Mouse (Mus musculus): Measurements from ENCODE around the gene Vopp1. TPM values are rescaled to one million over a fixed set of nuclear protein-coding genes. Genes with fewer than 3 reads are reported as not detected.
"Not testable (repeated sequence)": the region's sequence is repeated elsewhere in the genome, so short reads cannot be mapped to it uniquely, and the experiment has no call there.

Gene Vopp1
- polyA plus RNA-seq, 1 experiment: 18.4 TPM

GRCm38 (mm10) chr6:57803130-57803529 lies 21.8 kb downstream of the Vopp1 start:
- Histone ChIP-seq H3K4me3 (ENCODE audit: control insufficient read depth, insufficient read depth, low read length) (no peak overlapping the region), H3K36me3 (ENCODE audit: control insufficient read depth, insufficient read depth, low read length) (no peaks in the 10 kb centered on the region), H3K27me3 (ENCODE audit: control insufficient read depth, insufficient read depth, low read length) (no peaks in the 10 kb centered on the region), H3K27ac (ENCODE audit: control insufficient read depth, insufficient read depth, low read length) (no peak overlapping the region), H3K4me1 (replicated peaks; ENCODE audit: control insufficient read depth, insufficient read depth, low read length) (no peaks in the 10 kb centered on the region)
- WGBS: 88% methylated on average over 2 of the region's 2 CpGs
- TF ChIP-seq CTCF (IDR thresholded peaks at IDR 0.05; ENCODE audit: borderline replicate concordance, control insufficient read depth, extremely low read depth, insufficient read depth, low read length, poor library complexity): no peak
- no peak for TF ChIP-seq POLR2A (IDR thresholded peaks at IDR 0.05; ENCODE audit: control insufficient read depth, extremely low read depth, insufficient read depth, low read length, poor library complexity)
- no peak for DNase-seq

GRCm38 (mm10) chr6:57798986-57799385 lies 26.0 kb downstream of the Vopp1 start:
- TF ChIP-seq CTCF (IDR thresholded peaks at IDR 0.05; ENCODE audit: borderline replicate concordance, control insufficient read depth, extremely low read depth, insufficient read depth, low read length, poor library complexity) (no peak), POLR2A (IDR thresholded peaks at IDR 0.05; ENCODE audit: control insufficient read depth, extremely low read depth, insufficient read depth, low read length, poor library complexity) (no peak)
- no peaks in the 10 kb centered on the region for H3K27me3 ChIP-seq (ENCODE audit: control insufficient read depth, insufficient read depth, low read length)
- 91% methylated on average over 1 of the region's 1 CpGs for WGBS

GRCm38 (mm10) chr6:57796853-57797423 lies 28.0 kb downstream of the Vopp1 start:
- Histone ChIP-seq H3K36me3 (ENCODE audit: control insufficient read depth, insufficient read depth, low read length) (no peaks in the 10 kb centered on the region), H3K27ac (ENCODE audit: control insufficient read depth, insufficient read depth, low read length) (no peak overlapping the region), H3K4me1 (replicated peaks; ENCODE audit: control insufficient read depth, insufficient read depth, low read length) (no peaks in the 10 kb centered on the region), H3K27me3 (ENCODE audit: control insufficient read depth, insufficient read depth, low read length) (no peaks in the 10 kb centered on the region), H3K4me3 (ENCODE audit: control insufficient read depth, insufficient read depth, low read length) (no peak overlapping the region)
- no peak for DNase-seq
- 92% methylated on average over 3 of the region's 3 CpGs for WGBS
- TF ChIP-seq POLR2A (IDR thresholded peaks at IDR 0.05; ENCODE audit: control insufficient read depth, extremely low read depth, insufficient read depth, low read length, poor library complexity) (no peak), CTCF (IDR thresholded peaks at IDR 0.05; ENCODE audit: borderline replicate concordance, control insufficient read depth, extremely low read depth, insufficient read depth, low read length, poor library complexity) (no peak)

More at GRCm38 (mm10) chr6:57798986-57799385, 26.0 kb downstream of the Vopp1 start:
- Histone ChIP-seq H3K4me1 (replicated peaks; ENCODE audit: control insufficient read depth, insufficient read depth, low read length) (no peaks in the 10 kb centered on the region), H3K4me3 (ENCODE audit: control insufficient read depth, insufficient read depth, low read length) (no peak overlapping the region), H3K27ac (ENCODE audit: control insufficient read depth, insufficient read depth, low read length) (no peak overlapping the region), H3K36me3 (ENCODE audit: control insufficient read depth, insufficient read depth, low read length) (no peaks in the 10 kb centered on the region)
- DNase-seq: no peak

GRCm38 (mm10) chr6:57795835-57796234 lies 29.1 kb downstream of the Vopp1 start:
- Histone ChIP-seq H3K27ac (ENCODE audit: control insufficient read depth, insufficient read depth, low read length) (no peak overlapping the region), H3K4me1 (replicated peaks; ENCODE audit: control insufficient read depth, insufficient read depth, low read length) (no peaks in the 10 kb centered on the region), H3K36me3 (ENCODE audit: control insufficient read depth, insufficient read depth, low read length) (no peaks in the 10 kb centered on the region), H3K4me3 (ENCODE audit: control insufficient read depth, insufficient read depth, low read length) (no peak overlapping the region), H3K27me3 (ENCODE audit: control insufficient read depth, insufficient read depth, low read length) (no peaks in the 10 kb centered on the region)
- TF ChIP-seq CTCF (IDR thresholded peaks at IDR 0.05; ENCODE audit: borderline replicate concordance, control insufficient read depth, extremely low read depth, insufficient read depth, low read length, poor library complexity): no peak
- TF ChIP-seq POLR2A (IDR thresholded peaks at IDR 0.05; ENCODE audit: control insufficient read depth, extremely low read depth, insufficient read depth, low read length, poor library complexity): no peak
- no peak for DNase-seq
- 57% methylated on average over 3 of the region's 3 CpGs for WGBS

GRCm38 (mm10) chr6:57792821-57793220 lies 32.1 kb downstream of the Vopp1 start:
- not testable (repeated sequence) for H3K36me3 ChIP-seq (ENCODE audit: control insufficient read depth, insufficient read depth, low read length); H3K27me3 ChIP-seq (ENCODE audit: control insufficient read depth, insufficient read depth, low read length); H3K4me1 ChIP-seq (replicated peaks; ENCODE audit: control insufficient read depth, insufficient read depth, low read length); H3K4me3 ChIP-seq (ENCODE audit: control insufficient read depth, insufficient read depth, low read length); DNase-seq; H3K27ac ChIP-seq (ENCODE audit: control insufficient read depth, insufficient read depth, low read length)
- WGBS: 89% methylated on average over 9 of the region's 9 CpGs

GRCm38 (mm10) chr6:57790542-57790941 lies 34.4 kb downstream of the Vopp1 start:
- no peak for DNase-seq
- no peak overlapping the region for H3K4me3 ChIP-seq (ENCODE audit: control insufficient read depth, insufficient read depth, low read length)
- H3K4me1 ChIP-seq (replicated peaks; ENCODE audit: control insufficient read depth, insufficient read depth, low read length): no peaks in the 10 kb centered on the region
- 46% methylated on average over 4 of the region's 4 CpGs for WGBS
- no peaks in the 10 kb centered on the region for H3K27me3 ChIP-seq (ENCODE audit: control insufficient read depth, insufficient read depth, low read length)
- no peaks in the 10 kb centered on the region for H3K36me3 ChIP-seq (ENCODE audit: control insufficient read depth, insufficient read depth, low read length)
- TF ChIP-seq POLR2A (IDR thresholded peaks at IDR 0.05; ENCODE audit: control insufficient read depth, extremely low read depth, insufficient read depth, low read length, poor library complexity) (no peak), CTCF (IDR thresholded peaks at IDR 0.05; ENCODE audit: borderline replicate concordance, control insufficient read depth, extremely low read depth, insufficient read depth, low read length, poor library complexity) (no peak)
- H3K27ac ChIP-seq (ENCODE audit: control insufficient read depth, insufficient read depth, low read length): no peak overlapping the region

GRCm38 (mm10) chr6:57787376-57787775 lies 37.6 kb downstream of the Vopp1 start:
- Histone ChIP-seq H3K27me3 (ENCODE audit: control insufficient read depth, insufficient read depth, low read length) (no peaks in the 10 kb centered on the region), H3K4me1 (replicated peaks; ENCODE audit: control insufficient read depth, insufficient read depth, low read length) (no peaks in the 10 kb centered on the region), H3K36me3 (ENCODE audit: control insufficient read depth, insufficient read depth, low read length) (no peaks in the 10 kb centered on the region), H3K4me3 (ENCODE audit: control insufficient read depth, insufficient read depth, low read length) (no peak overlapping the region), H3K27ac (ENCODE audit: control insufficient read depth, insufficient read depth, low read length) (no peak overlapping the region)
- no peak for DNase-seq
- WGBS: 97% methylated on average over 6 of the region's 6 CpGs
- TF ChIP-seq POLR2A (IDR thresholded peaks at IDR 0.05; ENCODE audit: control insufficient read depth, extremely low read depth, insufficient read depth, low read length, poor library complexity) (no peak), CTCF (IDR thresholded peaks at IDR 0.05; ENCODE audit: borderline replicate concordance, control insufficient read depth, extremely low read depth, insufficient read depth, low read length, poor library complexity) (no peak)

Data from thymus, adult 2 months (tissue).